Mouse (Mus musculus) C2C12 (cell line): Measurements from ENCODE around the gene Raver2.

Source experiments
- CEBPB ChIP-seq: IDR thresholded peaks from one replicate; pipeline ENCODE4 v1.6.1; 2011; ENCODE audit warnings: low read depth, mild to moderate bottlenecking, control low read depth, moderate library complexity
- CTCF ChIP-seq: IDR thresholded peaks from one replicate; pipeline ENCODE4 v1.5.1; 2011; ENCODE audit not compliant: control insufficient read depth, insufficient read depth, insufficient read length
- FOSL1 ChIP-seq: IDR thresholded peaks from one replicate; pipeline ENCODE4 v1.8.0; 2011; ENCODE audit warnings: mild to moderate bottlenecking, low read length; ENCODE audit not compliant: poor library complexity, insufficient read depth, severe bottlenecking
- MAX ChIP-seq: IDR thresholded peaks from one replicate; pipeline ENCODE4 v1.6.1; 2011; ENCODE audit warnings: mild to moderate bottlenecking, control low read depth
- MYOD1 ChIP-seq: IDR thresholded peaks from one replicate; pipeline ENCODE4 v1.6.1; 2011; ENCODE audit warnings: low read depth; ENCODE audit not compliant: control insufficient read depth, insufficient read length
- USF1 ChIP-seq: IDR thresholded peaks from one replicate; pipeline ENCODE4 v1.6.1; 2011; ENCODE audit warnings: low read depth, mild to moderate bottlenecking, control low read depth, moderate library complexity

GRCm38 (mm10) chr4:101082176-101082888, 13.5 kb downstream of the Raver2 start:
- TF ChIP-seq USF1 (no peak), CTCF (no peak), MAX (no peak), MYOD1 (no peak), CEBPB (no peak), FOSL1 (no peak)
